Mouse (Mus musculus): ENCODE data around the gene Cmip. TPM values are rescaled to one million over a fixed set of nuclear protein-coding genes. Genes with fewer than 3 reads are reported as not detected.
A peak's percentile ranks its signal among the peaks of the same experiment; 100 is the strongest.

Cmip gene
- polyA plus RNA-seq, 1 experiment from 2014 or later: 131 TPM

DNA sequence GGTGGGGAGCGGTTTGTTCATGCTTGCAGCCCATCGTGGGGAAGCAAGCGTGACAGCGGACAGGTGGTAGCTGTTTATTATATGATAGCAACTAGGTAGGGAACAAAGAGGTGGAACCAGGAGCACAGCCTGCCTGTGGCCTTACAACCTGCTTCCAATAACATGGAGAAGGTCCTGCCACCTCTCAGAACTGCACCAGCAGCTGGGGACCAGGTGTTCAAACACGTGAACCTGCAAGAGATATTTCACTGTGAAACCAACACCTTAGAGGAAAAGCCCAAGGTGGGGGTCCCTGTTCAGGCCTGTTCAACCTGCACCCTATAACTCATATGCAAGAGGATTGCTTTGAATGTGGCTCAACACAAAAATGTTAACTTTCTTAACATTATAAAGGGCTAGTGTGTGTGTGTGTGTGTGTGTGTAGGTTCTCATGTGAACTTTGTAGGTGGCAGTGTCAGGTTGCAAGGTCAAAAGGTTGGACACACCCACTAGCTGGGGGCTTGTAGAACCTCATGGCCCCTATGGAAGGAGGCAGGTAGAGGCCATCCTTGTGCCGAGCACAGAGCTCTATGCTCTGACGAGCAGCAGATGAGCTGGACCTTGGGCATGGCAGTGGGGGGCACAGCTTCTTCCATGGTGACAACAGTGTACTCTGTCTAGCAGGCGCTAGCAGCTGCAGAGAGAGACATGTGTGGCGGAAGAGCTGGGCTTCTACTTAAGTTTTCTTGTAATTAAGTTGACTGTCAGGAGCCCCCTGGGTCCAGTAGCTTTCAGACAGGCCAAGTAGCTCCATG lies 146.2 kb downstream of the Cmip start:
- peak overlapping the region; percentile 33 for H3K4me2 ChIP-seq (replicated peaks)
- ATAC-seq (ENCODE audit: low FRiP score) (peak; percentile 36), DNase-seq (ENCODE audit: low spot score) (no peak)
- 50% methylated on average over 9 of the region's 9 CpGs for WGBS
- no peak overlapping the region for H3K4me3 ChIP-seq (replicated peaks; ENCODE audit: low read length)
- H3K9ac ChIP-seq: peak overlapping the region; percentile 24; the same call in 1 of the 2 replicates
- H3K27ac ChIP-seq: peak overlapping the region; percentile 66
- no peaks in the 10 kb centered on the region for H3K36me3 ChIP-seq (replicated peaks; ENCODE audit: control insufficient read depth, insufficient read depth)
- no peaks in the 10 kb centered on the region for H3K9me3 ChIP-seq (ENCODE audit: control insufficient read depth, low read length)
- H3K27me3 ChIP-seq (ENCODE audit: control insufficient read depth, insufficient read depth, low read length): no peaks in the 10 kb centered on the region
- peaks cover 44% of the 10 kb centered on the region for H3K4me1 ChIP-seq (replicated peaks; ENCODE audit: control insufficient read depth, insufficient read depth, low read length)

DNA sequence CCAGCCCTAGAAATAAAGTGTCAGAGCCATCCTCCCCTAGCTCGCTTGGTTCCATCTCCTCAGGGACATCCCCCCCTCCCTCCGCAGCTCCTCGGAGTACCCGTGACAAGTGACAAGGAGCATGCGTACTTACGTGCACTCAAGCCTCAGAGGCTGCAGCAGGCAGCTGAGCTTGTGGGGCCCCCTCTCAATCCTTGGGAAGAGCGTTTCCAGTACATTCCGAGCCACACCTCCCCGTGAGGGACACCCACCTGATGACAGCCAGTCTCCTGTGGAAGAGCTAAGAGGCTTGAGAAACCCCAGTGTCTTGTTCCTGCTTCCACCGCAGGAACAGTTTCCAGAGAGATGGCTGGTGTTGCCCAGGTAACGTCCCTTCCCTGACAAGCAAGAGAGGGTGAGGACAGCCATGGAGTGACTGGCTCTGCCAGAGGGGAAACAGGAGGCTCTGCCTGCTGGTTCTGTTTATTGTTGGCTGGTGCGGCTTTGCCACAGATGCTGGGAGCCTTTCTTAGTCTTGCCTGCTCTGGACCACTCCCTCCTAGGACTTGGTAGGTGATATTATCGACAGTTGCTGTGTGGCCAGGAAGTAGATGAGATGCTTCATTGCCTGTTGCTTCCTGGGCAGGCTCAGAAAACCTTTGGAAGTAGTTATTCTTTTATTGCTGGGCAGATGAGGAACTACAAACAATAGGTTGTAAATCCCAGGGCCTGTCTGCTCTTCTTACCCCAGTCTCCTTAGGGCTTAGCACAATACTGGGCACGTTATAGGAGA lies 147.0 kb downstream of the Cmip start:
- no peak overlapping the region for H3K4me3 ChIP-seq (replicated peaks; ENCODE audit: low read length)
- H3K9ac ChIP-seq: peak overlapping the region; percentile 24; the same call in 1 of the 2 replicates
- peak overlapping the region; percentile 66 for H3K27ac ChIP-seq
- H3K9me3 ChIP-seq (ENCODE audit: control insufficient read depth, low read length): no peaks in the 10 kb centered on the region
- peak; percentile 47 for DNase-seq (ENCODE audit: low spot score)
- ATAC-seq (ENCODE audit: low FRiP score): peak; percentile 41; the same call in 1 of the 2 replicates
- 26% methylated on average over 14 of the region's 14 CpGs for WGBS
- H3K4me2 ChIP-seq (replicated peaks): peak overlapping the region; percentile 33
- no peaks in the 10 kb centered on the region for H3K27me3 ChIP-seq (ENCODE audit: control insufficient read depth, insufficient read depth, low read length)
- H3K36me3 ChIP-seq (replicated peaks; ENCODE audit: control insufficient read depth, insufficient read depth): no peaks in the 10 kb centered on the region
- peaks cover 40% of the 10 kb centered on the region for H3K4me1 ChIP-seq (replicated peaks; ENCODE audit: control insufficient read depth, insufficient read depth, low read length)

DNA sequence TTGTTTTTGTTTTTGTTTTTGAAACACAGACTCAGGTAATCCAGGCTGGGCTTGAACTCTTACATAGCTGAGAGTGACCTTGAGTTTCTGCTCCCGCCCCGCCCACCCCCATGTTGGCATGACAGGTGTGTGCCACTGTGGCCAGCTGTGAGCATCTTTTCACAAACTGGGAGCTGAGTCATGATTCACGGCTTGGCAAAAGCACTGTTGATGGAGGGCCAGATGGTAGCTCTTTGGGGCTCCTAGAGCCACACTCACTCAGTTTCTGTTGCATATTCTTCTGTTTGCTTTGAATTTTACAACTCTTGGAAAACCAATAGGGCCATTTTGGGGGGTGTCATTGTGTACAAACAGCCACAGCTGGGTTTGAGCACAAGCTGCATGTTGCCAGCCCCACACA lies 149.2 kb downstream of the Cmip start:
- WGBS: 92% methylated on average over 3 of the region's 3 CpGs
- Histone ChIP-seq H3K4me2 (replicated peaks) (no peak overlapping the region), H3K4me3 (replicated peaks; ENCODE audit: low read length) (no peak overlapping the region), H3K4me1 (replicated peaks; ENCODE audit: control insufficient read depth, insufficient read depth, low read length) (peaks cover 38% of the 10 kb centered on the region), H3K27me3 (ENCODE audit: control insufficient read depth, insufficient read depth, low read length) (no peaks in the 10 kb centered on the region), H3K36me3 (replicated peaks; ENCODE audit: control insufficient read depth, insufficient read depth) (no peaks in the 10 kb centered on the region; the same call in 1 of the 2 replicates), H3K9ac (no peak overlapping the region), H3K9me3 (ENCODE audit: control insufficient read depth, low read length) (no peaks in the 10 kb centered on the region), H3K27ac (no peak overlapping the region)
- ATAC-seq (ENCODE audit: low FRiP score) (no peak), DNase-seq (ENCODE audit: low spot score) (no peak)

DNA sequence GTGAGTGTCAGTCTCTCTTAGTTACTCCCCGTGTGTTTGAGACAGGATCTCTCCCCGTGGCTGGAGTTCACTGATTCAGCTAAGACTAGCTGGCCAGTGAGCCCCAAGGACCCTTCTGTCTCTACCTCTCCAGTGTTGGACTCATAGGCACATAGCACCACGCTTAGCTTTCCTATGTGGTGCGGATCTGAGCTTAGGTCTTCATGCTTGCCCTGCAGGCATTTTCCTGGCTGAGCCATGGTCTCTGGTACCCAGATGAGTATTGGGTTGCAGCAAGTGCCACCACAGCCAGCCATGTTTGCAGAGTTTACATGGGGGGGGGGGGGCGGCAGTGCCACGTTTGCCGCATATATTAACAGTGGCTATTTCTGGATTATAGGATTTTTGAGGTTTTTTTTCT lies 151.8 kb downstream of the Cmip start:
- WGBS: 88% methylated on average over 7 of the region's 7 CpGs

DNA sequence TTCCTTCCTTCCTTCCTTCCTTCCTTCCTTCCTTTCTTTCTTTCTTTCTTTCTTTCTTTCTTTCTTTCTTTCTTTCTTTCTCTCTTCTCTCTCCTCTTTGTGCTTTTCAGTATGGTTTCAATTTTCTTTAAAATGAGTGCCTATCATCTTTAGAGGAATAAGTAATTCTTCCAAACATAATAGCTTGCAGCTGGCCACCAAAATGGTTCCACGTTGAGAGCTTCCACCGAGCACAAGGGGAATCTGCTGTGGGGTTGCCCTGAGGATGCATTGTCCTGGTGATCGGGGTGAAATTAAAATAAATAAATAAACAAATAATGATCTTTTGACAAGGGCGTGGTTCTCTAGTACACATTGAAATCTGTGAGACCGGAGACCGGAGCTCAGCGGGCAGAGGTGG lies 152.2 kb downstream of the Cmip start:
- peaks cover 14% of the 10 kb centered on the region for H3K4me1 ChIP-seq (replicated peaks; ENCODE audit: control insufficient read depth, insufficient read depth, low read length)
- DNase-seq (ENCODE audit: low spot score) (no peak), ATAC-seq (ENCODE audit: low FRiP score) (no peak)
- no peaks in the 10 kb centered on the region; the same call in 1 of the 2 replicates for H3K36me3 ChIP-seq (replicated peaks; ENCODE audit: control insufficient read depth, insufficient read depth)
- no peak overlapping the region for H3K4me2 ChIP-seq (replicated peaks)
- 75% methylated on average over 7 of the region's 7 CpGs for WGBS
- H3K9me3 ChIP-seq (ENCODE audit: control insufficient read depth, low read length): no peaks in the 10 kb centered on the region
- H3K27ac ChIP-seq: no peak overlapping the region
- H3K4me3 ChIP-seq (replicated peaks; ENCODE audit: low read length): no peak overlapping the region
- no peak overlapping the region for H3K9ac ChIP-seq
- H3K27me3 ChIP-seq (ENCODE audit: control insufficient read depth, insufficient read depth, low read length): no peaks in the 10 kb centered on the region

More for the DNA sequence above, 151.8 kb downstream of the Cmip start:
- Histone ChIP-seq H3K36me3 (replicated peaks; ENCODE audit: control insufficient read depth, insufficient read depth) (no peaks in the 10 kb centered on the region; the same call in 1 of the 2 replicates), H3K4me1 (replicated peaks; ENCODE audit: control insufficient read depth, insufficient read depth, low read length) (peaks cover 18% of the 10 kb centered on the region), H3K27me3 (ENCODE audit: control insufficient read depth, insufficient read depth, low read length) (no peaks in the 10 kb centered on the region), H3K4me3 (replicated peaks; ENCODE audit: low read length) (no peak overlapping the region), H3K9me3 (ENCODE audit: control insufficient read depth, low read length) (no peaks in the 10 kb centered on the region), H3K4me2 (replicated peaks) (no peak overlapping the region), H3K9ac (no peak overlapping the region), H3K27ac (no peak overlapping the region)
- no peak for DNase-seq (ENCODE audit: low spot score)
- ATAC-seq (ENCODE audit: low FRiP score): no peak

DNA sequence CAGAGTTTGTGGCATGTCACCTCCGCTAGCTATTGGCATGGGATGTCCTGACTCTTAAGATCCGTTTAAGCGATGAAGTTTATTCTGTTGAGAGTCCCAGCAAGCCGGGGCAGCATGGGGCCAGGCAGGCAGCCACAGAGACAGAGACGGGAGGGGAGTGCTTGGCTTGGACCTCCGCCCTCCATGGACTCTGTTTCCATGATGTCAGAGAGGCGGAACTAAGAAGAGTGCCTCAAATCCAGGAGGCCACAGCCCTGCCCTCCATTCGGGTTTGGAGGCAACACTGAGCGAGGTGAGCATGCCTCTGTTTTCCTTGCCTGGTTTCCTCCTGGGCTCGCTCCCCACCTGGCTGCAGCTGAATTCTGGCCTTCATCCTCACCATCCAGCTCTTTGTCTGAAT lies 153.5 kb downstream of the Cmip start:
- WGBS: 77% methylated on average over 10 of the region's 10 CpGs

DNA sequence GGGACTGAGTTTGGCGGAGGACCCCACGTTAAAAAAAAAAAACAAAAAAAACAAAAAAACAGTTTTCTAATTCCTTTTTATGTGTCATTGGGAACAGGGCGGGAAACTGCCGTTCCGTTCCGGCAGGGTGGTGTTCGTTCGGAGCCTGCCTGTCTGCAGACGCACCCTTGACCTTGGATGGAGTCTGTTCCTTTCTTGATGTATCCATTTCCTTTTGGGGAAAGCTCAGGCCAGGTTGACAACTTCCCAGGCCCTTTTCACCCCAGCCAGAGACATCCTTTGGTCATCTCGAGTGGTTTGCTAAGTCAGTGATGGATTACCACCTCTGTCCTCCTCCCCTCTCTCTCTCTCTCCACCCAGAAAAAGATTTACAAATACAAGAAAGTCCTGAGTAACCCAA lies 154.0 kb downstream of the Cmip start:
- no peak for ATAC-seq (ENCODE audit: low FRiP score)
- Histone ChIP-seq H3K4me2 (replicated peaks) (no peak overlapping the region), H3K27ac (no peak overlapping the region), H3K4me1 (replicated peaks; ENCODE audit: control insufficient read depth, insufficient read depth, low read length) (peaks cover 10% of the 10 kb centered on the region; the same call in 1 of the 2 replicates), H3K9me3 (ENCODE audit: control insufficient read depth, low read length) (no peaks in the 10 kb centered on the region), H3K9ac (no peak overlapping the region), H3K27me3 (ENCODE audit: control insufficient read depth, insufficient read depth, low read length) (no peaks in the 10 kb centered on the region), H3K4me3 (replicated peaks; ENCODE audit: low read length) (no peak overlapping the region), H3K36me3 (replicated peaks; ENCODE audit: control insufficient read depth, insufficient read depth) (peaks cover 2% of the 10 kb centered on the region)
- WGBS: 84% methylated on average over 10 of the region's 10 CpGs
- no peak for DNase-seq (ENCODE audit: low spot score)

More for the DNA sequence above, 153.5 kb downstream of the Cmip start:
- no peaks in the 10 kb centered on the region; the same call in 1 of the 2 replicates for H3K36me3 ChIP-seq (replicated peaks; ENCODE audit: control insufficient read depth, insufficient read depth)
- H3K9me3 ChIP-seq (ENCODE audit: control insufficient read depth, low read length): no peaks in the 10 kb centered on the region
- H3K27ac ChIP-seq: no peak overlapping the region
- H3K4me3 ChIP-seq (replicated peaks; ENCODE audit: low read length): no peak overlapping the region
- no peaks in the 10 kb centered on the region for H3K27me3 ChIP-seq (ENCODE audit: control insufficient read depth, insufficient read depth, low read length)
- H3K4me1 ChIP-seq (replicated peaks; ENCODE audit: control insufficient read depth, insufficient read depth, low read length): peaks cover 10% of the 10 kb centered on the region; the same call in 1 of the 2 replicates
- no peak for DNase-seq (ENCODE audit: low spot score)
- no peak for ATAC-seq (ENCODE audit: low FRiP score)
- H3K4me2 ChIP-seq (replicated peaks): no peak overlapping the region
- no peak overlapping the region for H3K9ac ChIP-seq

DNA sequence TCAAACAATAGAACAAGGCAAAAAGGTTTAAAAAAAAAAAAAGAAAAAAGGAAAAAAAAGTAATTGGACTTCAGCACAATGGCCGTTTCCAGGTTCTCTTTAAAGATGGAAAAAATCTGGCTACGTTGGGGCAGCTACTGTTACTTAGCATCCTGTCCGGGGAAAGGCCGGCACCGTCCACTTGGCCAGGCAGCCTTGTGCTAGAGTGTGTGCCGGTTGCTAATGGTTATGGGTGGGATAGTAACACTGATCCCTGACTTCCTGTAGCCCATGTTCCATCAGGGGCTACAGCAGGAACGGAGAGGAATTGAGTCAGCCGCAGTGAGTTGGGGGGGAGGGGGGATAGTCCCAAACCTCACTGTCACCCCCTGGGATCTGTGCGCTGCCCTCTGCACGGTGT lies 155.4 kb downstream of the Cmip start:
- WGBS: 90% methylated on average over 10 of the region's 10 CpGs
- H3K4me1 ChIP-seq (replicated peaks; ENCODE audit: control insufficient read depth, insufficient read depth, low read length): peaks cover 10% of the 10 kb centered on the region; the same call in 1 of the 2 replicates
- no peak overlapping the region for H3K4me2 ChIP-seq (replicated peaks)
- H3K9me3 ChIP-seq (ENCODE audit: control insufficient read depth, low read length): no peaks in the 10 kb centered on the region
- no peak overlapping the region for H3K9ac ChIP-seq
- ATAC-seq (ENCODE audit: low FRiP score) (no peak), DNase-seq (ENCODE audit: low spot score) (no peak)
- H3K4me3 ChIP-seq (replicated peaks; ENCODE audit: low read length): no peak overlapping the region
- peaks cover 15% of the 10 kb centered on the region for H3K36me3 ChIP-seq (replicated peaks; ENCODE audit: control insufficient read depth, insufficient read depth)
- no peaks in the 10 kb centered on the region for H3K27me3 ChIP-seq (ENCODE audit: control insufficient read depth, insufficient read depth, low read length)
- no peak overlapping the region for H3K27ac ChIP-seq

DNA sequence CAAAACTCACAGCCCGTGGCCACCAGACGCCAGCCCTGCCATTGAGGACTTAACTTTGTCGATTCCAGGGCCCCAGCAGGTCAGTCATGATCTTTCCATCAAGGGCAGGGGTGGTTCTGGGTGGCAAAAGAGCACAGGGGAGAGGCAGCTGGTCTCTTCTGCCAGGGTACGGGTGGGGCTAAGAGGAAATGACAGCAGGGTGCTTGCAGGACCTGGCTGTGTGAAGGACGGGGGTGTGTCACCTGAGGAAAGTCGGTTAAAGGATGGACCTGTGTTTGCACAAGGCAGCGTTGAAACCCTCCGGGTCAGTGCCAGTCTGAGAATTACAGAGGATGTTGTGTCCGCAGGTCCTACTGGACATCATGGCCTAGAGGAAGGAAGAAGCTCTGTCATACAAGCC lies 161.0 kb downstream of the Cmip start:
- H3K9ac ChIP-seq: no peak overlapping the region
- 92% methylated on average over 9 of the region's 9 CpGs for WGBS

More for the DNA sequence above, 161.0 kb downstream of the Cmip start:
- DNase-seq (ENCODE audit: low spot score): no peak
- Histone ChIP-seq H3K4me2 (replicated peaks) (no peak overlapping the region), H3K4me3 (replicated peaks; ENCODE audit: low read length) (no peak overlapping the region), H3K27ac (no peak overlapping the region), H3K27me3 (ENCODE audit: control insufficient read depth, insufficient read depth, low read length) (no peaks in the 10 kb centered on the region), H3K36me3 (replicated peaks; ENCODE audit: control insufficient read depth, insufficient read depth) (peaks cover 20% of the 10 kb centered on the region), H3K9me3 (ENCODE audit: control insufficient read depth, low read length) (no peaks in the 10 kb centered on the region), H3K4me1 (replicated peaks; ENCODE audit: control insufficient read depth, insufficient read depth, low read length) (0 out of 2 replicates have a peak, but pooled peaks cover 1% of the 10 kb centered on the region)
- ATAC-seq (ENCODE audit: low FRiP score): no peak
